Mouse (Mus musculus) G1E (cell line): ENCODE measurements around the gene Neurog3. TPM values are rescaled to one million over a fixed set of nuclear protein-coding genes. Genes with fewer than 3 reads are reported as not detected.

Experiments used
- ATAC-seq: 2 replicates; pipeline ENCODE4 v1.8.0; 2016; ENCODE audit warnings: mild to moderate bottlenecking; ENCODE audit not compliant: insufficient number of reproducible peaks, poor library complexity, low FRiP score, severe bottlenecking; ENCODE audit errors: extremely low read depth
- DNase-seq: peaks from one replicate; pipeline ENCODE4 v3.0.0; 2012; ENCODE audit warnings: low spot score
- H3K27me3 ChIP-seq: 2 replicates; pipeline ENCODE4 v1.6.1; 2012; ENCODE audit warnings: mild to moderate bottlenecking, low read length, inconsistent platforms; ENCODE audit not compliant: insufficient read depth
- H3K36me3 ChIP-seq: replicated peaks from 2 replicates; pipeline ENCODE3; 2012; ENCODE audit warnings: mild to moderate bottlenecking, inconsistent platforms
- H3K4me1 ChIP-seq: 2 replicates; pipeline ENCODE4 v1.6.1; 2012; ENCODE audit warnings: low read depth, low read length, inconsistent platforms, mixed read lengths; ENCODE audit not compliant: insufficient read depth
- H3K4me3 ChIP-seq: 2 replicates; pipeline ENCODE4 v1.5.1; 2012; ENCODE audit warnings: low read depth, mild to moderate bottlenecking, inconsistent platforms, low read length, moderate library complexity, mixed read lengths
- H3K9me3 ChIP-seq: replicated peaks from 2 replicates; pipeline ENCODE4 v1.6.1; 2012; ENCODE audit warnings: inconsistent platforms
- CTCF ChIP-seq: IDR thresholded peaks from 2 replicates; pipeline ENCODE4 v1.5.1; 2012; ENCODE audit warnings: low read depth, low read length, inconsistent platforms, mixed read lengths
- GATA1 ChIP-seq: IDR thresholded peaks from 2 replicates; pipeline ENCODE4 v1.6.1; 2012; ENCODE audit warnings: borderline replicate concordance, low read length, inconsistent platforms, mixed read lengths
- GATA2 ChIP-seq: IDR thresholded peaks from 2 replicates; pipeline ENCODE4 v1.6.1; 2012; ENCODE audit warnings: low read depth, low read length, inconsistent platforms, borderline replicate concordance
- POLR2AphosphoS5 ChIP-seq: IDR thresholded peaks from 2 replicates; pipeline ENCODE4 v1.6.1; 2012; ENCODE audit warnings: low read depth, low read length, inconsistent platforms; ENCODE audit not compliant: insufficient replicate concordance
- TAL1 ChIP-seq: conservative IDR thresholded peaks from 2 replicates; pipeline ENCODE4 v1.6.1; 2012; ENCODE audit warnings: low read depth, low read length, inconsistent platforms, mixed read lengths
- polyA plus RNA-seq: library from polyadenylated mRNA; stranded (reverse); fragments of >175 nt; gene quantifications from 2 replicates; pipeline ENCODE4 v1.2.3, GENCODE M21; 2012
- total RNA-seq, 2 experiments: library from RNA; stranded (forward) in 1 of 2; stranded (reverse) in 1 of 2; fragments of 200-1000 nt in 1 of 2; fragments of >200 nt in 1 of 2; fragmentation: Nextera tagmentation in 1 of 2; gene quantifications; 2 replicates each; pipeline ENCODE4 v1.2.3; 2014 to 2017

Gene Neurog3
- total and polyA plus RNA-seq, 3 experiments, result not detected

DNA sequence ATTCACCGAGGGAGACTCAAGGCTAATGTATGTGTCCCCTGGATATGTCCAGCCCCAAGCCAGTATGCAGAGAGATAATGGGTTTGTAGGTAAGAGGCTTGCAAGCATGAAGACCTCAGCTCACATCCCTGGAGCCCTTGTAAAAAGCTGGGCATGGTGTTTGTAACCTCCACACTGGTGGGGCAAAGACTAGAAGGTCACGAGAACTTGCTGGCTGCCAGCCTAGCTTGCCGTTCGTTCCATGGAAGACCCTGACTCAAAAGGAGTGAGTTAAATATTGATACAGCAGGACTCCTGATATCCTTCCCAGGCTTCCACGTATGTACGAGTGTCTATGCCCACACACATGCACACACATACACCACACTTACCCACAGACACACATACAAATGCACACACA is 38.5 kb upstream of the Neurog3 start:
- DNase-seq, result no peak
- Histone ChIP-seq H3K4me1 (no peaks in the 10 kb centered on the region), H3K36me3 (no peaks in the 10 kb centered on the region), H3K4me3 (no peak overlapping the region), H3K9me3 (no peaks in the 10 kb centered on the region), H3K27me3 (peaks cover 9% of the 10 kb centered on the region)
- TF ChIP-seq GATA1 (no peak), TAL1 (no peak), CTCF (no peak), POLR2AphosphoS5 (no peak), GATA2 (no peak)
- ATAC-seq, result no peak

DNA sequence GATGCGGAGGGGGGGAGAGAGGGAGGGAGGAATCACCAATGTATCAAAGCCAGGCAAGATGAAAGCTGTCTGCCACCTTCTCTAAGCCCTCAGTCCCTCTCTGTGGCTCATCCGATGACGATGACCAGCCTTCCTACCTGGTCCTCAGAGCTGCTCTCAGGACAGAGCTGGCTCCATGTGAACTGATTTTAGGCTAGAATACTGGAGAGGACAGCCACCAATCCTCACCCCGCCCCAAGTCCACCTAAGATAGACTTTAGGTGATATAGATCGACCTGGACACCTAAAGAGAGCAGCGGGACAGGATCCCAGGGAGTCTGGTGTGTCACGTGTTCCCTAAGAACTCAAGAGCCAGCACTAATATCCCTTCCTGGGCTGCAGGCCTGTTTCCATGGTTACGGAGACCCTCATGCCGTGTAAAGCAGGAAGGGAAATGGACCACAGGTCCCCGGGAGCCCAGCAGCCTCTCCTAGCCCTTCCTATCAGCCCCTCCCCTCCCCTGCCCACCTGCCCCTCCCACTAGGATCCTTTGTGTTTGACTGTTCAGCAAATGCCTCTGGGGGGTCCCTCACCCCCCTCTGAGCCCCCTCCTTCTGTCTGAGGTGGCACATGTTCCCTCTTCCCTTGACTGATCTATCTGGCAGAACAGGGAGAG is 33.0 kb upstream of the Neurog3 start:
- ATAC-seq, result no peak
- Histone ChIP-seq H3K27me3 (peaks cover 9% of the 10 kb centered on the region), H3K4me1 (no peaks in the 10 kb centered on the region), H3K36me3 (no peaks in the 10 kb centered on the region), H3K9me3 (no peaks in the 10 kb centered on the region), H3K4me3 (no peak overlapping the region)
- no peak for DNase-seq
- no peak for TF ChIP-seq POLR2AphosphoS5
- TF ChIP-seq TAL1, result no peak
- no peak for TF ChIP-seq GATA2
- no peak for TF ChIP-seq GATA1
- no peak for TF ChIP-seq CTCF

GRCm38 (mm10) chr10:62101504-62102439 is 31.1 kb upstream of the Neurog3 start:
- no peaks in the 10 kb centered on the region for H3K9me3 ChIP-seq
- H3K36me3 ChIP-seq, result no peaks in the 10 kb centered on the region
- no peak overlapping the region for H3K4me3 ChIP-seq
- H3K4me1 ChIP-seq, result no peaks in the 10 kb centered on the region
- H3K27me3 ChIP-seq, result no peaks in the 10 kb centered on the region
- no peak for TF ChIP-seq POLR2AphosphoS5
- TF ChIP-seq GATA1, result no peak
- TF ChIP-seq GATA2, result no peak
- peak; percentile 36; the same call in 1 of the 2 replicates for TF ChIP-seq CTCF
- no peak for TF ChIP-seq TAL1
- DNase-seq (peak; percentile 23), ATAC-seq (no peak)

GRCm38 (mm10) chr10:62104835-62105576 is 27.9 kb upstream of the Neurog3 start:
- no peak for TF ChIP-seq TAL1
- TF ChIP-seq GATA1, result no peak
- TF ChIP-seq POLR2AphosphoS5, result no peak
- TF ChIP-seq CTCF, result no peak
- no peak for TF ChIP-seq GATA2
- H3K27me3 ChIP-seq, result no peaks in the 10 kb centered on the region
- H3K9me3 ChIP-seq, result no peaks in the 10 kb centered on the region
- DNase-seq, result peak; percentile 5
- no peak for ATAC-seq
- no peaks in the 10 kb centered on the region for H3K36me3 ChIP-seq
- H3K4me1 ChIP-seq, result no peaks in the 10 kb centered on the region
- no peak overlapping the region for H3K4me3 ChIP-seq

GRCm38 (mm10) chr10:62107048-62107447 is 25.8 kb upstream of the Neurog3 start:
- Histone ChIP-seq H3K4me1 (peaks cover 5% of the 10 kb centered on the region; the same call in 1 of the 2 replicates), H3K36me3 (no peaks in the 10 kb centered on the region), H3K4me3 (no peak overlapping the region), H3K9me3 (no peaks in the 10 kb centered on the region), H3K27me3 (peaks cover 8% of the 10 kb centered on the region)
- DNase-seq (no peak), ATAC-seq (no peak)
- TF ChIP-seq POLR2AphosphoS5 (no peak), GATA2 (no peak), GATA1 (no peak), CTCF (no peak), TAL1 (no peak)
